In the genomic region with DNA sequence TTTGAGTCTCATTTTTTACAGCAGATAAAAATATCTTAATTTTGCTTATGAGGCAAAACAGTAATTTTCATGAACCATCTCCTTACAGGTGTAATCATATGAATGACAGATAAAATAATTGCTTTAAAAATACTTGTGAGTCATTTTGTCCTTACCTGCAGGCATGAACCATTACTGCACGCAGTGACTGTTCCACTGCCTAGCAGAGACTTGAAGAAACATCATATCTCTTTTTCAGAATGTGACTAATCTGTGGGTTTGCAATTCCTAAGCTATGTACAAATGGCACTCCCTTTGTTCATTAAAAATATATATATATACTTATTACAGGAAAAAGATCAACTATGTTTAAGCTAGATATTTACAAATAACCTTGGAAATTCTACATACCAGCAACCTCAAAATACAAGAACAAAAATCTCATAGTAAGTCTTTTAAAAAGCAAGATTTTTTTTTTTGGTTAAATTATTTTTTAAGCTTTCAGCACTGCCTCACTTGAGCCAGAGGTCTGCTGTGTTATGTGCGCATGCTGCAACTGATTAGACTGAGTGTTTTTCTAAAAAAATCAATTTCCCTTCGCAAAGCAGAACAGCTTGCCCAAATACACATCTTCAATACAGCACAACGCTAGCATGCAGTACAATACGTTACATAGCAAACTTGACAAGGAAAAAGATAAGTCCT, we compare ENCODE assay signal across 8 mouse cellular contexts.
DNase-seq lines count a peak whose midpoint lies in the region; ATAC-seq and TF ChIP-seq lines count a peak whose summit lies in the region.

No protein-coding gene starts in this region.

- no peaks in the 10 kb centered on the region for H3K36me3 ChIP-seq in embryonic facial prominence, embryonic 14.5 days (ENCODE audit: control insufficient read depth, insufficient read depth, low read length)
- no peaks in the 10 kb centered on the region for H3K36me3 ChIP-seq in limb, embryonic 12.5 days

- 6% methylated on average over 5 of the region's 5 CpGs for WGBS in lung, adult 2 months
- 22% methylated on average over 5 of the region's 5 CpGs for WGBS in embryonic facial prominence, embryonic 14.5 days
- 49% methylated on average over 5 of the region's 5 CpGs for WGBS in limb, embryonic 12.5 days
- WGBS in olfactory bulb, adult 2 months: 2% methylated on average over 5 of the region's 5 CpGs

- no peak for TF ChIP-seq CTCF in lung, adult 2 months (IDR thresholded peaks at IDR 0.05; ENCODE audit: insufficient read depth, low read length)
- TF ChIP-seq CTCF in olfactory bulb, adult 2 months (IDR thresholded peaks at IDR 0.05; ENCODE audit: insufficient read depth, low read depth, low read length): no peak

- no peak for DNase-seq in lung, adult 2 months
- DNase-seq in lung, adult 18-20 months: no peak
- DNase-seq in embryonic facial prominence, embryonic 14.5 days (ENCODE audit: low spot score): peak; percentile 30
- no peak for DNase-seq in gastrocnemius, adult 18-20 months (ENCODE audit: low spot score)
- DNase-seq in adrenal gland, postnatal 36 days: no peak
- DNase-seq in layer of hippocampus, postnatal 10 days (ENCODE audit: low spot score in 2 of 2): no peak

- peaks cover 6% of the 10 kb centered on the region; the same call in 1 of the 2 replicates for H3K4me1 ChIP-seq in lung, adult 2 months (ENCODE audit: control insufficient read depth, insufficient read depth, low read length)
- peaks cover 8% of the 10 kb centered on the region for H3K4me1 ChIP-seq in embryonic facial prominence, embryonic 14.5 days (ENCODE audit: control insufficient read depth, insufficient read depth, low read length)
- H3K4me1 ChIP-seq in limb, embryonic 12.5 days (replicated peaks): peaks cover 9% of the 10 kb centered on the region
- peaks cover 2% of the 10 kb centered on the region; the same call in 1 of the 2 replicates for H3K4me1 ChIP-seq in olfactory bulb, adult 2 months (ENCODE audit: control insufficient read depth, insufficient read depth, low read length)

- peak overlapping the region; percentile 97 for H3K4me3 ChIP-seq in lung, adult 2 months (replicated peaks; ENCODE audit: extremely low read depth, low read depth, low read length)
- peak overlapping the region; percentile 51 for H3K4me3 ChIP-seq in embryonic facial prominence, embryonic 14.5 days (ENCODE audit: low read depth, low read length)
- H3K4me3 ChIP-seq in limb, embryonic 12.5 days (replicated peaks): peak overlapping the region; percentile 41
- no peak overlapping the region for H3K4me3 ChIP-seq in olfactory bulb, adult 2 months (ENCODE audit: insufficient read depth, low read depth, low read length)

- H3K27ac ChIP-seq in embryonic facial prominence, embryonic 14.5 days (replicated peaks; ENCODE audit: low read depth, low read length): peak overlapping the region; percentile 89
- peak overlapping the region; percentile 80; the same call in 1 of the 2 replicates for H3K27ac ChIP-seq in limb, embryonic 12.5 days
- H3K27ac ChIP-seq in olfactory bulb, adult 2 months (ENCODE audit: insufficient read depth, low read depth, low read length): peak overlapping the region; percentile 91

- no peaks in the 10 kb centered on the region for H3K9me3 ChIP-seq in embryonic facial prominence, embryonic 14.5 days (ENCODE audit: control insufficient read depth, low read length)
- no peaks in the 10 kb centered on the region for H3K9me3 ChIP-seq in limb, embryonic 12.5 days

- H3K9ac ChIP-seq in embryonic facial prominence, embryonic 14.5 days (ENCODE audit: low read depth, low read length): peak overlapping the region; percentile 64
- H3K9ac ChIP-seq in limb, embryonic 12.5 days (replicated peaks): peak overlapping the region; percentile 49

- ATAC-seq in embryonic facial prominence, embryonic 14.5 days (ENCODE audit: low read depth): peak; percentile 47
- peak; percentile 66; the same call in 1 of the 2 replicates for ATAC-seq in limb, embryonic 12.5 days (ENCODE audit: insufficient number of reproducible peaks, insufficient read depth, low FRiP score, low TSS enrichment, low read depth)

- H3K4me2 ChIP-seq in embryonic facial prominence, embryonic 14.5 days (ENCODE audit: low read depth, low read length): peak overlapping the region; percentile 69
- peak overlapping the region; percentile 59 for H3K4me2 ChIP-seq in limb, embryonic 12.5 days

- TF ChIP-seq POLR2A in lung, adult 2 months (IDR thresholded peaks at IDR 0.05; ENCODE audit: borderline replicate concordance, extremely low read depth, low read depth, low read length): no peak
- TF ChIP-seq POLR2A in olfactory bulb, adult 2 months (IDR thresholded peaks at IDR 0.05; ENCODE audit: insufficient read depth, low read depth, low read length): no peak

- no peaks in the 10 kb centered on the region for H3K27me3 ChIP-seq in embryonic facial prominence, embryonic 14.5 days (replicated peaks; ENCODE audit: control insufficient read depth, insufficient read depth, low read length)
- H3K27me3 ChIP-seq in limb, embryonic 12.5 days: no peaks in the 10 kb centered on the region
